Mouse (Mus musculus) ES-E14 (cell line): ENCODE data around the gene Lpp. TPM values are rescaled to one million over a fixed set of nuclear protein-coding genes. Genes with fewer than 3 reads are reported as not detected.

ENCODE experiments used
- DNase-seq: peaks from one replicate; pipeline ENCODE4 v3.0.0-alpha.2; 2013; ENCODE audit warnings: low read depth, low spot score
- H3K27ac ChIP-seq: 2 replicates; pipeline ENCODE4 v1.5.1; 2012; ENCODE audit warnings: low read depth, mild to moderate bottlenecking, low read length, moderate library complexity, mixed read lengths; ENCODE audit not compliant: poor library complexity, insufficient read depth, severe bottlenecking
- H3K36me3 ChIP-seq: 2 replicates; pipeline ENCODE4 v1.6.1; 2012; ENCODE audit warnings: mild to moderate bottlenecking, low read length, moderate library complexity, mixed read lengths; ENCODE audit not compliant: control insufficient read depth, poor library complexity, insufficient read depth, severe bottlenecking
- H3K4me1 ChIP-seq, 2 experiments: fragments of 150-350 bp in 1 of 2; sonication (generic) in 1 of 2; 2 replicates each; pipeline ENCODE4 v1.6.1; 2012; ENCODE audit warnings: low read length in 2 of 2, mild to moderate bottlenecking in 1 of 2, mixed read lengths in 1 of 2; ENCODE audit not compliant: control insufficient read depth in 2 of 2, insufficient read depth in 2 of 2, poor library complexity in 1 of 2
- H3K4me3 ChIP-seq, 2 experiments: fragments of 150-350 bp in 1 of 2; sonication (generic) in 1 of 2; 2 replicates each; pipeline ENCODE4 v1.5.1; 2012; ENCODE audit warnings: low read length in 2 of 2, low read depth in 1 of 2, mild to moderate bottlenecking in 1 of 2, mixed read lengths in 1 of 2; ENCODE audit not compliant: insufficient read depth in 1 of 2, poor library complexity in 1 of 2, severe bottlenecking in 1 of 2
- H3K9ac ChIP-seq: 2 replicates; pipeline ENCODE4 v1.6.1; 2012; ENCODE audit warnings: low read depth, mild to moderate bottlenecking, low read length, mixed read lengths; ENCODE audit not compliant: poor library complexity, insufficient read depth, severe bottlenecking
- H3K9me3 ChIP-seq: fragments of 150-350 bp; sonication (generic); 2 replicates; pipeline ENCODE4 v1.6.1; 2012; ENCODE audit warnings: low read depth, mild to moderate bottlenecking, low read length; ENCODE audit not compliant: control insufficient read depth, insufficient read depth
- CHD2 ChIP-seq: IDR thresholded peaks from 2 replicates; pipeline ENCODE4 v1.6.1; 2014; ENCODE audit warnings: mild to moderate bottlenecking, low read depth, low read length, inconsistent platforms
- HCFC1 ChIP-seq: IDR thresholded peaks from 2 replicates; pipeline ENCODE4 v1.6.1; 2012; ENCODE audit warnings: low read length, inconsistent platforms, borderline replicate concordance; ENCODE audit not compliant: insufficient read depth
- MAFK ChIP-seq: IDR thresholded peaks from 2 replicates; pipeline ENCODE4 v1.6.1; 2014; ENCODE audit warnings: mild to moderate bottlenecking, low read depth, low read length, inconsistent platforms; ENCODE audit not compliant: insufficient read depth
- ZC3H11A ChIP-seq: IDR thresholded peaks from 2 replicates; pipeline ENCODE4 v1.6.1; 2012; ENCODE audit warnings: low read depth, mild to moderate bottlenecking, inconsistent platforms, low read length, borderline replicate concordance
- ZNF384 ChIP-seq: IDR thresholded peaks from 2 replicates; pipeline ENCODE4 v1.6.1; 2012; ENCODE audit warnings: low read depth, low read length, inconsistent platforms
- in situ Hi-C, 2 experiments: fragments of 600-800 bp; cut with MboI; formaldehyde crosslinking; loops; one replicate each; pipeline ENCODE4 v1.15.1; 2025; ENCODE audit warnings: low sequenced_read_pairs in 2 of 2, inconsistent platforms in 1 of 2; ENCODE audit not compliant: unreplicated experiment in 2 of 2
- total RNA-seq: library from RNA; depleted of rRNA; stranded (reverse); fragments of 300-350 nt; gene quantifications from 2 replicates; pipeline ENCODE4 v1.2.3, GENCODE M21; 2012

Lpp gene
- total RNA-seq, 1 experiment, result 31.4 TPM

- in situ Hi-C loops, result no loop called here
- H3K36me3 ChIP-seq, result no peaks in the 10 kb centered on the region
- no peak overlapping the region for H3K27ac ChIP-seq
- no peak for DNase-seq
- H3K4me1 ChIP-seq, result peaks cover 0 to 2% of the 10 kb centered on the region in 2 experiments; a peak in 1 of 4 replicates
- H3K9me3 ChIP-seq, result no peaks in the 10 kb centered on the region
- no peak overlapping the region for H3K9ac ChIP-seq
- H3K4me3 ChIP-seq, result no peak overlapping the region
- TF ChIP-seq ZNF384 (no peak), MAFK (no peak), ZC3H11A (no peak)
These were observed 113.4 kb downstream of the Lpp start for GRCm38 (mm10) chr16:24506740-24507139.

GRCm38 (mm10) chr16:24507927-24508540 is 114.7 kb downstream of the Lpp start:
- no peak overlapping the region for H3K4me3 ChIP-seq
- H3K9ac ChIP-seq, result no peak overlapping the region
- H3K36me3 ChIP-seq, result no peaks in the 10 kb centered on the region
- in situ Hi-C loops, result no loop called here
- no peak for DNase-seq
- no peaks in the 10 kb centered on the region for H3K9me3 ChIP-seq
- peaks cover 0 to 2% of the 10 kb centered on the region in 2 experiments; a peak in 2 of 4 replicates for H3K4me1 ChIP-seq
- TF ChIP-seq ZC3H11A (no peak), MAFK (peak; percentile 57)
- no peak overlapping the region for H3K27ac ChIP-seq

- no peak overlapping the region for H3K9ac ChIP-seq
- H3K36me3 ChIP-seq, result no peaks in the 10 kb centered on the region
- in situ Hi-C loops, result no loop called here
- H3K4me1 ChIP-seq, result peaks cover 0 to 2% of the 10 kb centered on the region in 2 experiments; a peak in 2 of 4 replicates
- TF ChIP-seq MAFK (no peak), ZC3H11A (no peak), ZNF384 (no peak), HCFC1 (no peak), CHD2 (no peak)
- no peaks in the 10 kb centered on the region for H3K9me3 ChIP-seq
- no peak overlapping the region for H3K4me3 ChIP-seq
- DNase-seq, result no peak
- H3K27ac ChIP-seq, result no peak overlapping the region
These were observed 115.9 kb downstream of the Lpp start for GRCm38 (mm10) chr16:24509100-24509812.

GRCm38 (mm10) chr16:24509813-24510166 is 116.5 kb downstream of the Lpp start:
- Histone ChIP-seq H3K9me3 (no peaks in the 10 kb centered on the region), H3K4me1 (peaks cover 0 to 2% of the 10 kb centered on the region in 2 experiments; a peak in 2 of 4 replicates), H3K9ac (no peak overlapping the region), H3K4me3 (no peak overlapping the region), H3K27ac (no peak overlapping the region), H3K36me3 (no peaks in the 10 kb centered on the region)
- in situ Hi-C loops, result no loop called here
- no peak for DNase-seq
- TF ChIP-seq ZNF384 (no peak), MAFK (no peak), HCFC1 (no peak), CHD2 (no peak), ZC3H11A (no peak)
